Mouse (Mus musculus): ENCODE measurements around the gene Pax7.

- no peak for TF ChIP-seq TCF12 (IDR thresholded peaks at IDR 0.05; ENCODE audit: insufficient read depth, poor library complexity, severe bottlenecking)
- no peak for TF ChIP-seq MYOG (IDR thresholded peaks at IDR 0.05; ENCODE audit: control insufficient read depth in 1 of 3, insufficient read depth in 1 of 3, insufficient read length in 2 of 3, low read depth in 2 of 3)
- no peak for TF ChIP-seq POLR2A (IDR thresholded peaks at IDR 0.05; ENCODE audit: insufficient read length, low read depth)
- TF ChIP-seq POLR2AphosphoS2 (IDR thresholded peaks at IDR 0.05; ENCODE audit: insufficient read length, low read depth) = no peak
- TF ChIP-seq E2F4 (IDR thresholded peaks at IDR 0.05; ENCODE audit: insufficient read depth) = no peak
- TF ChIP-seq USF1 (IDR thresholded peaks at IDR 0.05; ENCODE audit: low read depth) = no peak
- no peak for TF ChIP-seq MAX (IDR thresholded peaks at IDR 0.05; ENCODE audit: low read depth)
- no peak for TF ChIP-seq CEBPB (IDR thresholded peaks at IDR 0.05; ENCODE audit: insufficient read depth, poor library complexity, severe bottlenecking)
- no peak for TF ChIP-seq SRF (IDR thresholded peaks at IDR 0.05; ENCODE audit: control insufficient read depth, insufficient read length, low read depth)
- TF ChIP-seq MYOD1 (IDR thresholded peaks at IDR 0.05; ENCODE audit: control insufficient read depth in 1 of 3, insufficient read length in 2 of 3, low read depth in 2 of 3) = no peak
- no peak for TF ChIP-seq TCF3 (IDR thresholded peaks at IDR 0.05; ENCODE audit: insufficient read length, low read depth)
- no peak for TF ChIP-seq REST (IDR thresholded peaks at IDR 0.05; ENCODE audit: insufficient read depth, insufficient read length)
Measured at GRCm38 (mm10) chr4:139747190-139747936, 86.0 kb downstream of the Pax7 start.

All from myocyte (in vitro differentiated cells).